Mouse (Mus musculus) 3134 (cell line): ENCODE measurements around the gene Tvp23a.

Experiments
- DNase-seq: peaks from one replicate; pipeline ENCODE4 v3.0.0-alpha.2; 2011; ENCODE audit warnings: low spot score; ENCODE audit not compliant: insufficient read length; ENCODE audit errors: extremely low read depth

Gene Tvp23a

DNA sequence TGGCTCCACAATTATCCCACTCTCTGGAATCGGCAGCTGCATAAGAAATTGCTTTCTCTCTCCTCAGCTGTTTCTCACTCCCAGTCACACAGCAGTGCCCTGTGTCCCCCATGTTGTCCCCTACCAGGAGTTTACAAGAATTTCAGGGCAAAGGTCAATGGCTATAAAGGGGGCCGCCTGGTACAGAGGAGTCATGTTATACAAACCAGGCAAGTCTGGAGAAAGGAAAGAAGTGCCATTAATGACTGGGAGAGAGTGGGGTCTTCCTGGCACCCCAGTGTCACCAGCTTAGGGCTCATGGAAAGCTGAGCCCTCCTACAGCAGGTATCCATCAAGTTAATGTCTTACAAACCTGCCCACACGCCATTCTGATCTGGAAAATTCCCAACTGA lies 7.4 kb upstream of the Tvp23a start:
- no peak for DNase-seq

DNA sequence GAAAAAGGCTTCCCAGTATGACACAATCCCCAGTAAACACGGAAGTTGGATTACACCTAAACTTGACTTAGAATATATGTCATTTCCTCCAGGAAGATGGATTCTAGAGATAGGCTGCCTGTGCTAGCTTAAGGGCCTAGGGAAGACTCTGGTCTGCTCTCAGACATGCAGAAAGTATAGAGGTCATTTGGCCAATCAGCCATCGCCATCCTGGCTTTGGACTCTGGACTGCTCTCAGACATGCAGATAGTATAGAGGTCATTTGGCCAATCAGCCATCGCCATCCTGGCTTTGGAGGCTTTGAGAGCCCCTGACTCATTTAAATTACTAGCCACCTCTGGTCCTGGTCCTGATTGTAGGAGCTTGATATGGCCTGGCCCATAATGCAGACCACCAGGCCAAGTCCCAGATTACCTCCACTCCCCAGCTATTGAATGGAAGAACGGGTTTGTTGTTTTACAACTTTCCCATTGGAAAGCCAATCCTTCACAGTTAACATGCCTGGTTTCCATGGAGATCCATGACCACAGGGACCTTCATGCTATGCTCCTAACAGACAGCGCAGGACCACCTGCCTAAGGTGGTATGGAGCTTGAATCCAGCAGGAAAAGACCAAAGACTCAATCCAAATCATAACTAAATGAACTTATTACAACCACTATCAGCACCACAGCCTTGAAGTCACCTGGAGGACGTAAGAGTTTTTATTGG lies 6.9 kb upstream of the Tvp23a start:
- no peak for DNase-seq

DNA sequence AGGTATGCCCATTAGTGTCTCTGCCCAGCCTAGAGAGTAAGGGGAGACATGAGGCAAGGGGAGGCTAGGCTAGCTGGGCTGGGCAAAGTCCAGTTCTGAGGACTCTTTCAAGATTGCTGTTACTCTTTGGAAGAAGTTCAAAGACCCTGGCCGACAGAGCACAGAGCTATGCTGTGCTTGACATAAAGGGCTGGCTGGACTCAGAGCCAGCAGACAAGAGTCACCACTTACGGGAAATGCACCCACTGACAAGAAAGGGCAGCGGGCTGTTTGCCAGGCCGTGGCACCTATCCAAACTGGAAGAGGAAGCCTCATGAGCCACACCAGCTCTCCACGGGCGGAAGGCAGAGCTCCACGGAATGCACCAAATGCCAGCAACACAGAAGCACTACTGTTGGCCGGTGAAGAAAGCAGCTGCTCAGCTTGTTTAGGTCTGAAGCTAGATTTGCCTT lies 5.3 kb upstream of the Tvp23a start:
- peak; percentile 64 for DNase-seq

DNA sequence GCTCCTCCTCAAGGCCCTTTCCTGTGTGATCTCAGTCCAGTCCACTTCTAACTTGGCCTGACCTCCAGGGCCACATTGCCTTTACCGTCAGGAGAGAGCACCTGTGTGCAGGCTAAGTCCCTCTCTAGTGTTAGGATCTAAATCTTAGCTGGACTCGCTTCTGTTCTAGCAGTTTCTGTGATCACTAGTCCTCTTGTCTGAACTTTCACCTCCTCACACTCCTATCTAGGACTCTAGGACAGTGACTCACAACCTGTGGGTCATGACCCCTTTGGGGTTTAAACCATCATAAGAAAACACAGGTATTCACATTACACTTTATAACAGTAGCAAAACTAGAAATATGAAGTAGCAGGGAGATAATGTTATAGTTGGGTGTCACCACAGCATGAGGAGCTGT lies 4.7 kb upstream of the Tvp23a start:
- no peak for DNase-seq

DNA sequence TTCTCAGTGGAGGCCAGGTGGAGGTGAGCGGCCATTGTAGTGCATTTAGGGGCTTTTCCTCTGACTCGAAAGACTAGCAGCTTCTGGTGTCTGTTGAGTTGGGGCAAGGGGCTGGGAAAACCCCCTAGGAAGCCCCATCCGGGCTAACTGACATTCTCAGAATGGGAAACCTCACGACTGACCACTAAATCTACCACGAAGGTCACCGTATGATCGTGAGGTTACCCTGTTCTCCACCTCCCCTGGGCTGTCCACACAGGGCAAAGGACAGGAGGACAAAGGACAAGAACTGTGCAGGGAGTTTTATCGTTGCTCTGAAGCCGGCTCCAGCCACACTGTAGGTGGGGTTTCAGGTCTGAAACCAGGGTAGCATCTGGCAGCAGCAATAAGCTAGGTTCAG lies 1.8 kb upstream of the Tvp23a start:
- no peak for DNase-seq

DNA sequence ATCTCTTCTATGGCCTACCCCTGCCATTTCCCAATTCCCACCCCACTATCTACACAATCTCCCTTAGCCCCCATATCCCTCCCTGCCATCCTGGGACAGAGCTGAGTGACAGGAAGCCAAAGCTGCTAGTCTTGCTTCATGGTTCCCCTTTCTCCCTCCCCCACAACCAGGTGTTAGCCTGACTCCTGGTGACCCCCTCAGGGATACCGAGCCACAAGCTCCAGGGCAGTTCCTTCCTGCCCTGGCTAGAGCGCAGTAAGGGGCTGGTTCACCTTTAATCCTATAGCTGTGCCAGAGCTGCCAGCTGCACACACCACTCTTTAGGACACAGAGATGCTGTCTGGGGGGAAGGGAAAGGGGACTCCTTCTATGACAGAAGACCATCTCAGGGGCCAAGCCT lies 619 bp upstream of the Tvp23a start:
- no peak for DNase-seq

DNA sequence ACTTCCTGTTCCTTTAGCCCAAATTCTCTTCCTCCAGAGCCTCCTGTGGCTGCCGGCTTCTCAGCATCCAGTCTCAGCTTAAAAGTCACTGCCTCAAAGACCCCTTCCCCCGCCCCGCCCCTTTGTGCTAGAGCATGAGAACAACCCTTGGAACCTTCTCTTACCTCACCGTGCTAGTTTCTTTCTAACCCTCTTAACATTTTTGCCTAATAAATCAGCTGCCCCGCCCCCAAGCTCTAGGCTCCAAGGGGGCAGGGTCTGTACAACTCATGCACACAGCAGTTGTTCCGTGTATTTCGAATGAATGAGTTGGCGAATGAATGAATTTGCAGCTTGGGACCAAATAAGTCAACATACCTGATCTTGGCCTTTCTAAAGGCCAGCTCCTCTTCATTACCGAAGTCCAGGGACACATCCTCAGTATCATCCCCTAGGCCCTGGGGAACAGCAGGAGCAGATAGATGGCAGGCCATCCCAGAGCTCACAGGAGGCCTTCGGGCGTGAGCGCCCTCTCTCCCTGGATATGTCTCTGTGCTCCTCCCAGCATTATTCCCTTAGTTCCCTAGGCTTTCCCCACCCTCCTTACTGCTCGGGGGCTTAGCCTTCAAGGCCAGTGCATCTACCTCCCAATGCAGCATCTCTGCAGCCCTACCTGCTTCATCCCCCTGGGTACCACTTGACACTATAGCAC lies 444 bp downstream of the Tvp23a start:
- DNase-seq: no peak

DNA sequence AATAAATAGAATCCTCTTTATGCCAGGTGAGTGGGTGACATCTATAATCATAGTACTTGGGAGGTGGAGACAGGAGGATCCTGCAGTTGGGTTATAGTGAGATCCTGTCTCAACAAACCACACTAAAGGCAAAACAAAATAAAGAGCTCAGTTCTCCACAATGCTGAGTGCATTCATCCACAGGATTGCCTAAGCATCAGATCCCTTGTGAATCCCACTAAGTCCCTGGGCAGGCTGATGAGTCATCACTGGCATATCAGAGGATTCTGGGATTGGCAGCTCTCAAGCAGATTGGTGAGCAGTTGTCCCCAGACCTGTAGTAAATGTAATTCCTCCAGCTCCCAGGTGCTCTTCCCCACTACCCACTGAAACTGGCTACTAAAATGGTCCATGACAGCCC lies 3.4 kb downstream of the Tvp23a start:
- DNase-seq: no peak

DNA sequence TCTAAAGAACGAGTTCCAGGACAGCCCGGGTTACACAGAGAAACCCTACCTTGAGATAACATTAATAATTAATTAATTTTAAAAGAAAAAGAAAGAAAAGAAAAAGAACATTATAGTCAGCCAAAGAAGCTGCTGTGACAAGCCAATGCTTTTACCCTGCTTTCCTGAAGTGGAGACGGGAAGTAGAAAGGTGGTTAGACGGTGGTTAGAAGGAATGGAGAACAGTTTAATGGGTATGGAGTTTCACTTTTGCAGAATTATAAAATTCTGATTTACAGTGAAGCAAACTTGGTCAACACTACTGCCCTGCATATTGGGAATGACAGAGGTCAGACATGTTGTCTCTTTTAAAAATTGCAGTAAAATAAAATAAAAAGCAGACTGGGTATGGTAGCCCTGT lies 5.4 kb downstream of the Tvp23a start:
- DNase-seq: no peak

DNA sequence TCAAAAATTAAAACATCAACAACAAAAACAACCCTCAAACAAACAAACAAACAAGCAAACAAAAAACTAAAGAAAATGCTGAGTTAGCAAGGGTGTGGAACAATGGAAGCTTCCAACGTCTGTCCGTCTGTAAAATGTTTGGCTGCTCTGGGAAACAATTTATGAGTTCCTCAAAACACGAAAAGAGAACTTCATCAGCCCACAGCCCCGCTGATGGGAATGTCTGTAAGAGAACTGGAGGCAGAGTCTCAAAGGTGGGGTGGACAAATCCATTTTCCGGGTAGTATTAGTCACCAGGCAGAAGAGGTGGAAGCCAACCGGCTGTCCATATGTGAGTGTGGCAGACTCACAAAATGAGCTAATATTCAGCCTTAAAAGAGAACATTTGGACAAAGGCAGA lies 5.8 kb downstream of the Tvp23a start:
- no peak for DNase-seq

DNA sequence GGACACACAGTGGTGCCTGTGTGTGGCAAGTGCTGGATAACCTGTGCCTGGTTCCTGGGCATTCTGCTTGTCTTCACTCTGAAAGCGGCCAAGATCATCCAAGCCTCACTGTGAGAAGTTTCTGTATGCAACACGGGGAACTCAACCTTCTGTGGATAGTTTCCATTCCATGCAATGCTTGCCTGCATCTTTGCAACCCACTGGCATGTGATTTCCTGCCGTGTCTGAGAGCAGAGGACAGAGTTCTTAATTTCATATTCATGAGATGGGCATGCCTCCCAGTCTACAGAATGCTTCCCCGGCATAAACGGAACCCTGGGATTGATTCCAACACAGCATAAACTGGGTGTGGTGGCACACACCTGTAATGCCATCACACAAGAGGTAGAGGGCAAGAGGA lies 9.1 kb downstream of the Tvp23a start:
- DNase-seq: no peak

DNA sequence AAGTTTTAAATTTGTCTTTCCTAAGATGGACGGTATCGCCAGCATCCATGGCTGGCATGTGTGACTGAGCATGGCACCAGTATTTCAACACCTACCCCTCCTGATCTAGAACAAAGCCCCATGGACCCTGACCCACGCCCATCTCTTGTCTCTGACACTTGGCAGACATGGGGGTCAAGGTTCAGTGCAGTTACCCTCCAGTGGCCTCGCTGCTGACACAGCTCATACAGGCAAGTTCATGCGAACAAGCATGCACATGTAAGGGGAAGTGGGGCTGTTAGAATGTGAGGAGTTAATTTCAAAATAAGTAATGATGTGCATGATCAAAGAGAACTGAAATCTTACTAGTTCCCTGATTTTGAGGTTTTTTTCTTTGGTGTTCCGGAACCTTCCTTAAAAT lies 11.0 kb downstream of the Tvp23a start:
- DNase-seq: no peak

DNA sequence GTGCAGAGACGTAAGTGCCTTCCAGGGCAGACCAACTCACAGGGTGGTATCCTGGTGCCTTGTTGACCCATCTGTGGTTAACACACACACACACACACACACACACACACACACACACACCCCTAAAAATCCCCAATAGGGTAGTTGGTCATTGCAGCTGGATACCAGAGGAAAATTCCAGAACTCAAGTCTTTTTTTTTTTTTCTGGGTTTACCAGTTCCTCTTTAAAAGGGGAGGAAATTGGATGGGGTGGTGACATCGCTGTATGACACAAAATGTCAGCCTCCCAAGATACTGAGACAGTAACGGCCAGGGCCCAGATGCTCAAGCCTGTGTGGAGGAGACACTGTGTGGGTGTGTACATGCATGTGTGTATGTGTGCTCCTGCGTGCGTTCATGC lies 13.8 kb downstream of the Tvp23a start:
- DNase-seq: no peak

DNA sequence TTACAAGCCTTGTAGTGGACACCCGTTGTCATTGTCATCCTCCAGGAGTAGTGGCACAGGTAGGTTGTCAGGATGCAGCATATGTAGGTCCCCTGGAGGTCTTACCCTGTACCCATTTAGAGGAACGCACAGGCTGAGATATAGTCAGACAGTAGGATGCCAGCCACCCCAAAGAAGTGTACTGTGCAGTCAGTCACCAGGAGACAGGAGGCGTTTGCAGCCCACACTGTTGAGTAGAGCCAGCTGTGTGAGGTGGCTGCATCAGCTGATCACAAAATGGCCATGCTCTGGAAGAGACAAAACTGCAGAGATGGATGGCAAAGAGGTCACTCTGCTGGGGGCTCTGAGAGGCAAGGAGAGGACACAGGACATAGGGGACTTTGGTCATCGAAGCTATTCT lies 14.8 kb downstream of the Tvp23a start:
- no peak for DNase-seq

DNA sequence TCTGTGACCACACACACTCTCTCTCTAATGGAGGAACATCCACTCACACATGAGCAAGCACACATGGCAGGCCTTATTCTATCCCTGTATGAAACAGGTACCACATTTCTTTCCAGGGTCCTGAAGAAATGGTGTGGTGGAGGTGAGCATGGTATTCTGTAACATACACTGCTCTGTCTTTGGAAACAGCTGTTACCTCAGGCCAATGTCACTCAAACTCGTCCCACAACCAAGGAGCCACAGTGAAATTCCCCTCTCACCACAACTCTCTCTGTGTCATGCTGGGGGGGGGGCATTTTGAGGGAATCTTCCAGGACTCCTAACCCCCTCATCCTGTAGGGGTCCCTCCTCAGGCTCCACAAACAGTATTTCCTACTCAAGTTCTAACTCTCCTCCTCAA lies 15.3 kb downstream of the Tvp23a start:
- no peak for DNase-seq

DNA sequence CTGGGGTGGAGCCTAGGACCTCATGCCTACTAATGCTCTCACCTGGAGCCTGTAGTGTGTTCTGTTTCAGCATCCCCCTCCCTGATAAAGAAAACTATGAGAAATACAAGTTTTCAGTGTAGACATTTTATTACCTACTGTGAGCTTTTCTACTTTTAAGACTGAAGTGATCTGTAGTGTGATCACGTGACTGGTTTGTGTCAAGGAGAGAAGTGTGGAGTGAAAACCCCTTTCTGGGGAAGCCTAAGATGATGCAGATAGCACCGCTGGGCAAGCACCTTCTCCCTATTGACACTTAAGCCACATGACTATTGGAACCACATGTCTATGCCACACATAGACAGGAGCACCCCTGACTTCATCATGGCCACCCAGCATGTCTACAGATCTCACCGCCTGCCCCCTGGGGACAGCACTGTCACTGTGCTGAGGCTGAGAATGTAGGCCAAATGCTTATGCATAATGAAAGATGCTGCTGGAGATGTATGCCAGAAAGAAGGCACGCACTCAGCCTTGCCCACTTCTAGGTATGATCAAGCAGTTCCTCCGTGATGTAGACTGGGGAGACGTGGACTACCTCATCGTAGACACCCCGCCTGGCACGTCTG lies 26.6 kb downstream of the Tvp23a start:
- DNase-seq: no peak

DNA sequence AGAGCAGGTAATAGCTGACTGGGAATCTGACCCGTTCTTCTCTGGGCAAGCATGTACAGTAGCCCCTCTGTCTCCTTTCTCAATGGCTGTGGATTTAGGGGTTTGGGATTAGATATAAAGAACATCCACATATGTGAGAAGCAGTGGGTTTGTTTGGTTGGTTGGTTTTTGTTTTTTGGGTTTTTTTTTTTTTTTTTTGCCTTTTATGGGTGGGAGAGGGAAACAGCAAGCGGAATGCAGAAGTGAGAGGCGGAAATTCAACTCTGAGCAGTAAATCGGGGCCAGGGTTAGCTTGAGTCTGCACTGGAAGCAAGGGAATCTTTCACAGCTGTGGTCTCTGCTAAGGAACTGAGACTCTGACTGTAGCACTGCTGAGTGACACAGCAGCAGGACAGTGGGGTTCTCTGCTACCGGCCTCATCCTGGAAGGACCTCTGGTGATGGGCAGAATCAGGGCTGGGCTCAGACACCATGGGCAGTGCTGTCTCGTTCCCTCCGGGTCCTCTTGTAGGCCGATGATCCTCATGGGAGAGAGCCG lies 29.4 kb downstream of the Tvp23a start:
- DNase-seq: no peak

DNA sequence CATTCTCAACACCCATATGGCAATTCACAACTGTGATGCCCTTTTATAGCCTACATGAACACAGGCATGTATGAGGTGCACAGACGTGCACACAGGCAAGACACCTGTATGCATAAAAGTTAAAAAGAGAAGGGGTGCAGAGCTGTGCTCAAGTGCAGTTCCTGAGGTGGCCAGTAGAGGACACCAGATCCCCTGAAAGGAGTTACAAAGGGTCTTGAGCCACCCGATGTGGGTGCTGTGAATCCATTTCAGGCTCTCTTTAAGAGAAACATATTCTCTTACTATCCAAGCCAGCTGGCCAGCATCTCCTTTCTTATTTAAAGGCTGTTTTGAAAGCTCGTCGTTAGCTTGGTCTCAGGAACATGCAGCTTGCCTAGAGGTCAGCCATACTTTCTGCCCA lies 30.3 kb downstream of the Tvp23a start:
- no peak for DNase-seq

DNA sequence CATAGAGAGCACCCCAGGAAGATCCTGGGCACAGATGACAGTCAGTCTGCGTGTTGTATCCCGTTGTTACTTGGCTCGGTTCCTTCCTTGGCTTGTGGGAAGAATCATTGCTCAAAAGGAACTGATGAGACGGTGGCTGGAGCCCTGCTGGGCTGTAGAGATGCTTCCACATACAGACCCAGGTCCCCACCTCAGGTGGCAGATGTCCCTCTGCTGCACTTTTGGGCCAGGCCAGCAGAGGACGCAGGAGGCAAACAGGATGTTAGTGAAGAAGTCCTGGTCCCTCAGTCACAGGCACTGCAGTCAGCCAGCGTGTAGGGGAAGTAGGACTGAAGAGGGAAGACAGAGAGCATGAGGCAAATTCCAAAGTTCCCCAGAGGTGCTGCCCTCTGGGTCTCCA lies 31.2 kb downstream of the Tvp23a start:
- no peak for DNase-seq

DNA sequence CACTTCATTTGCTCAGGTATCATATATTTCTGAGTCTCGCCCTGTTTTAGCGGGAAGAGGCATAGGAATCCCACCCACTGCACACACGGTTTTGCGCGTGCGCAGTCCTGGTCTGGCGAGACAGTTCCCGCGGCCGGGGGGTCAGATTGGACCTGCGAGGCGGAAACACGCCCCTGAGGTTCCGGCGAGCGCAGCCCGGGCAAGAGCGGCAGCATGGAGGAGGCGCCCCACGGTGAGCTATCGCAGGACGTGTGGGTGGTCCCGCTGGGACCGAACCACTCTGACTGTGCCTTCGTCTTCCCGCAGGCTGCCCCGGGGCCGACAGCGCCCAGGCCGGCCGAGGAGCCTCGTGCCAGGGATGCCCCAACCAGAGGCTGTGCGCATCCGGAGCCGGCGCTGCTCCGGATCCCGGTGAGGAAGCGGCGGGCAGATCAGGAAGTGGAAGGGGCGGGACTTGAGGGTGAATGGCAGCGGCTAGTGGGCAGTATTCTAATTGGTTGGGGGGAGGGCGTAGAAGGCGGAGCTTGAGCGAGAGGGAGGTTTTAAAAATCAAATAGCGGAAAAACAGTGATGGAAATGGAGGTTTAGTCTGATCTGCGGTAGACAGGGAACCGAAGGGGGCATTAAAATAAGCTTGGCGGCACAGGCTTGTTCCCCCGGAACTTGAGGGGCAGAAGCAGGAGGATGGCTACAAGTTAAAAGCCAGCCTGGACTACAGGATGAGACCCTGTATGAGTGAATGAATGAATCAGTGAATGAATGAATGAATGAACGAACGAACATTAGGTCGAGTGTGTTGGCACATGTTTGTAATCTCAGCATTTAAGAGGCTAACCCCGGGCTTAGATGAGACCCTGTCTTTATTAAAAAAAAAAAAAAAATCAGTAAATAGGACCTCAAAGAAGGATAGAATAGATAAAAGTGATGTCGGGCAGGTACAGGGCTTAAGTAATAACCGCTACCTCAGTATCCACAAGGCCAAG lies 35.1 kb downstream of the Tvp23a start, which contains the start of gene Nubp1:
Nubp1 (plus strand) TSS at position 185 of the 983 bp plus-strand sequence.
- DNase-seq: peak; percentile 99

DNA sequence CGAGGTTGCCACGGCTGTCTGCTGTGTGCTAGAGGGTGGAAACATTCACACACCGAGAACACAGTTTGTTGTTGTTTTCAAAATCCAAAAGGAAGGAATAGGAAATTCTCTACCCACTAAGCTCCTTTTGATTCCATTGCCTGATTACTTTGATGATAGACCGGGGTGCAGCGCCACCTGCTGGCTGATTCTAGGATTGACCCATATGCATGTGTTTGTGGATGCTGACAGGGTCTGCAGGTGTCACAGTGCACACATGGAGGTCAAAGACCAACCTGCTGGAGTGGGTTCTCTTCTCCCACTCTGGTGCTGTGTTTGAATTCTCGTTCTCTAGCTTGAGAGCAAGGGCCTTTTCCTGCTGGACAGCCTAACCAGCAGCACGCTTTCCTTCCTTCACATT lies 48.0 kb downstream of the Tvp23a start:
- DNase-seq: peak; percentile 30
